Mouse (Mus musculus): ENCODE data around the gene Focad.

- TF ChIP-seq HCFC1 (IDR thresholded peaks at IDR 0.05; ENCODE audit: borderline replicate concordance, insufficient read depth, low read length) (no peak), ZNF384 (IDR thresholded peaks at IDR 0.05; ENCODE audit: low read depth, low read length) (no peak), MAFK (IDR thresholded peaks at IDR 0.05; ENCODE audit: insufficient read depth, low read depth, low read length) (no peak), ZC3H11A (IDR thresholded peaks at IDR 0.05; ENCODE audit: borderline replicate concordance, low read depth, low read length) (no peak), CHD2 (IDR thresholded peaks at IDR 0.05; ENCODE audit: low read depth, low read length) (no peak)
These were observed 354.5 kb downstream of the Focad start for GRCm38 (mm10) chr4:88448976-88449375.
